Comparison of ENCODE assay signal across 9 mouse cellular contexts in genomic region chr17:75536396-75537049, GRCm38 (mm10). TPM values are rescaled to one million over a fixed set of nuclear protein-coding genes. Genes with fewer than 3 reads are reported as not detected.
DNase-seq lines count a peak whose midpoint lies in the region; ATAC-seq and TF ChIP-seq lines count a peak whose summit lies in the region.
"Had no signal": no experiment of that assay in that cellular context is flagged by ENCODE, and none has a peak within 500 bp of the region (broad histone marks: within the 10 kb centered on the region; RNA-seq: fewer than 3 reads in every experiment).

No protein-coding gene starts in this region.

- H3K4me2 ChIP-seq in heart, embryonic 12.5 days: no peak overlapping the region
- no peak overlapping the region for H3K4me2 ChIP-seq in hindbrain, postnatal 0 days (ENCODE audit: low read depth, low read length)
- no peak overlapping the region for H3K4me2 ChIP-seq in lung, postnatal 0 days (replicated peaks; ENCODE audit: low read depth, low read length)

- TF ChIP-seq EP300 in heart, adult 2 months (IDR thresholded peaks at IDR 0.05; ENCODE audit: insufficient read depth, low read depth, low read length): peak; percentile 74
- TF ChIP-seq EP300 in lung, postnatal 0 days (IDR thresholded peaks at IDR 0.05): no peak

- no peak overlapping the region for H3K4me3 ChIP-seq in heart, adult 2 months
- H3K4me3 ChIP-seq in heart, embryonic 12.5 days: no peak overlapping the region
- no peak overlapping the region for H3K4me3 ChIP-seq in hindbrain, postnatal 0 days (ENCODE audit: low read length)
- no peak overlapping the region for H3K4me3 ChIP-seq in lung, postnatal 0 days (ENCODE audit: low read depth, low read length)
- H3K4me3 ChIP-seq: megakaryocyte, embryonic 14.5 days had no signal

- no peaks in the 10 kb centered on the region for H3K9me3 ChIP-seq in heart, embryonic 12.5 days (replicated peaks)
- no peaks in the 10 kb centered on the region for H3K9me3 ChIP-seq in hindbrain, postnatal 0 days (ENCODE audit: low read length)
- H3K9me3 ChIP-seq in lung, postnatal 0 days (ENCODE audit: low read length): no peaks in the 10 kb centered on the region
- H3K9me3 ChIP-seq: megakaryocyte, embryonic 14.5 days had no signal

- H3K9ac ChIP-seq in heart, adult 2 months (ENCODE audit: low read depth, low read length): peak overlapping the region; percentile 41; the same call in 1 of the 2 replicates
- H3K9ac ChIP-seq in heart, embryonic 12.5 days: no peak overlapping the region
- H3K9ac ChIP-seq in hindbrain, postnatal 0 days (replicated peaks; ENCODE audit: low read length): no peak overlapping the region
- no peak overlapping the region for H3K9ac ChIP-seq in lung, postnatal 0 days (replicated peaks; ENCODE audit: low read depth)

- peak; percentile 83 for TF ChIP-seq CTCF in heart, adult 2 months (IDR thresholded peaks at IDR 0.05)
- TF ChIP-seq CTCF in hindbrain, postnatal 0 days (IDR thresholded peaks at IDR 0.05; ENCODE audit: low read depth): peak; percentile 86
- peak; percentile 88 for TF ChIP-seq CTCF in lung, postnatal 0 days (IDR thresholded peaks at IDR 0.05)

- no peak overlapping the region for H3K27ac ChIP-seq in heart, adult 2 months
- H3K27ac ChIP-seq in heart, embryonic 12.5 days (ENCODE audit: poor library complexity, severe bottlenecking): no peak overlapping the region
- no peak overlapping the region for H3K27ac ChIP-seq in hindbrain, postnatal 0 days
- H3K27ac ChIP-seq in lung, postnatal 0 days (ENCODE audit: low read length): no peak overlapping the region

- H3K4me1 ChIP-seq in heart, adult 2 months (ENCODE audit: control insufficient read depth, insufficient read depth, low read length): no peaks in the 10 kb centered on the region
- peaks cover 9% of the 10 kb centered on the region for H3K4me1 ChIP-seq in heart, embryonic 12.5 days (replicated peaks)
- H3K4me1 ChIP-seq in hindbrain, postnatal 0 days (ENCODE audit: insufficient read depth, low read length): no peaks in the 10 kb centered on the region
- no peaks in the 10 kb centered on the region for H3K4me1 ChIP-seq in lung, postnatal 0 days (ENCODE audit: insufficient read depth, low read depth, low read length)

- H3K36me3 ChIP-seq in heart, adult 2 months (ENCODE audit: control insufficient read depth, insufficient read depth, low read length): peaks cover 2% of the 10 kb centered on the region
- H3K36me3 ChIP-seq in heart, embryonic 12.5 days: peaks cover 27% of the 10 kb centered on the region
- H3K36me3 ChIP-seq in hindbrain, postnatal 0 days (ENCODE audit: insufficient read depth, low read length): peaks cover 19% of the 10 kb centered on the region
- H3K36me3 ChIP-seq in lung, postnatal 0 days (ENCODE audit: insufficient read depth, low read length): no peaks in the 10 kb centered on the region
- H3K36me3 ChIP-seq in splenic B cell, adult 2 months (ENCODE audit: control insufficient read depth, insufficient read depth, low read length, poor library complexity, severe bottlenecking): peaks cover 13% of the 10 kb centered on the region

- no peak for TF ChIP-seq POLR2A in heart, adult 2 months (IDR thresholded peaks at IDR 0.05; ENCODE audit: insufficient read depth, low read depth, low read length)

- 20% methylated on average over 6 of the region's 6 CpGs for WGBS in heart, adult 2 months
- WGBS in heart, embryonic 12.5 days: 38% methylated on average over 6 of the region's 6 CpGs
- WGBS in hindbrain, postnatal 0 days: 33% methylated on average over 6 of the region's 6 CpGs
- 35% methylated on average over 6 of the region's 6 CpGs for WGBS in lung, postnatal 0 days

- intact Hi-C loops in heart, adult 2 months (cut with DNase I): loop anchor here (1.0 to 10.0 kb wide), 4 partner anchors 74 to 732 kb away; no protein-coding TSS in a partner anchor

- H3K27me3 ChIP-seq in heart, adult 2 months (ENCODE audit: control insufficient read depth, insufficient read depth, low read length): no peaks in the 10 kb centered on the region
- no peaks in the 10 kb centered on the region for H3K27me3 ChIP-seq in heart, embryonic 12.5 days (replicated peaks)
- no peaks in the 10 kb centered on the region for H3K27me3 ChIP-seq in hindbrain, postnatal 0 days (ENCODE audit: insufficient read depth, low read length)
- H3K27me3 ChIP-seq in lung, postnatal 0 days (replicated peaks; ENCODE audit: insufficient read depth, low read length): no peaks in the 10 kb centered on the region
- H3K27me3 ChIP-seq in splenic B cell, adult 2 months (ENCODE audit: control insufficient read depth, insufficient read depth, low read length, poor library complexity, severe bottlenecking): no peaks in the 10 kb centered on the region
- H3K27me3 ChIP-seq: megakaryocyte, embryonic 14.5 days had no signal

- no peak; the same call in 1 of the 2 replicates for ATAC-seq in heart, embryonic 12.5 days (ENCODE audit: insufficient number of reproducible peaks, low FRiP score)
- ATAC-seq in hindbrain, postnatal 0 days: peak; percentile 88
- peak; percentile 79 for ATAC-seq in lung, postnatal 0 days

- peak in 1 of 2 experiments; percentile 51 for DNase-seq in heart, adult 2 months
- peak; percentile 39 for DNase-seq in ES-CJ7 (ENCODE audit: low read depth, low spot score)
- peak; percentile 73 for DNase-seq in embryo, embryonic 10 days (ENCODE audit: low spot score)
- peak; percentile 85 for DNase-seq in hindbrain, postnatal 0 days (ENCODE audit: low spot score)
- DNase-seq in lung, postnatal 0 days (ENCODE audit: low spot score): peak; percentile 90
- peak; percentile 84 for DNase-seq in splenic B cell, adult 2 months (ENCODE audit: low read depth, low spot score)
- DNase-seq in ovary, postnatal 10 days (ENCODE audit: low spot score): no peak

- no peaks in the 10 kb centered on the region for H3K79me2 ChIP-seq in heart, adult 2 months (replicated peaks; ENCODE audit: control insufficient read depth, insufficient read depth, low read length)

RNA-seq across cellular contexts. Expression of gene Fam98a, which starts 15.2 kb away (rescaled TPM):
- 10 to 100 TPM; 35.9 to 42.6 TPM for total RNA-seq in heart, adult 2 months (2021)
- 14.5 and 24.5 TPM in 2 replicates for polyA plus RNA-seq in heart, adult 2 months (2012; rRNA removed)
- 29.1 and 32.2 TPM in 2 replicates for polyA plus RNA-seq in heart, embryonic 12.5 days (2016; fragmentation: Nextera tagmentation; extraction: Ambion mirVana)
- total RNA-seq in hindbrain, postnatal 0 days (2014; rRNA removed): 15.1 and 15.4 TPM in 2 replicates
- polyA plus RNA-seq in hindbrain, postnatal 0 days (2015; fragmentation: Nextera tagmentation; extraction: Ambion mirVana): 22.8 and 23.1 TPM in 2 replicates
- 11.6 and 11.8 TPM in 2 replicates for polyA plus RNA-seq in lung, postnatal 0 days (2015; fragmentation: Nextera tagmentation; extraction: Ambion mirVana)
